In the genomic region with DNA sequence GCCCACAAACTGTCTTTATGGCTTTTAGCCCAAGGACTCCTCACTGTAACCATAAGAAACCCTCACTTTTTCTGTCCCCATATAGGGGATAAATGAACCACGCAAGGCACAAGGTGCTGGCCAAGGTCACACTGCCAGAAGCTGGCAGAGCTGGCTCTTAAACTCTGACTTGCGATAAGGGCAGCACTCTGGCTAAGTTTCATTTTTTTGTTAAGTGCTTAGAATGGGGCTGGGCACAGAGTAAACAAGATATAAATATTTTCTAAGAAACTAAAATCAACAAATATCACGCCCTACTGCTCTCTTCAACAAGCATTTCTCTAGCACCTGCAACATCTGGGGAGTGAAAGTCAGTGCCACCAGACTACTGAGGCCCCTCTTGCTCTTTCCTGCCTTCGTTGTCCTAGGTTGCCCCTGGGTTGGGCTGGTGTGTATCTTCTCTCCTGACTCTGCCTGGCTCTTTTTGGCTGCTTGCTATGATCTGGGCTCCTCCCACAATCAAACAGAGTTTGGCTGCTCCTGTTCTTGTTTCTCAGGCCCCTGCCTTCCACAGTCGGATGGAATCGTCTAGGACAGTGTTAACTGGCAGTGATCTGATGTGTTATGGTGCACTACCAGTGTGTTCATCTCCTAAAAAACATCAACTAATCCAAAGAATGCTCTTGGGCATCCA, we compare ENCODE assay signal across 17 mouse cellular contexts.
A peak's percentile ranks its signal among the peaks of the same experiment; 100 is the strongest.
DNase-seq lines count a peak whose midpoint lies in the region; ATAC-seq lines count a peak whose summit lies in the region.
"Had no signal": no experiment of that assay in that cellular context is flagged by ENCODE, and none has a peak within 500 bp of the region (broad histone marks: within the 10 kb centered on the region; RNA-seq: fewer than 3 reads in every experiment).

No protein-coding gene starts in this region.

- no peaks in the 10 kb centered on the region for H3K36me3 ChIP-seq in stomach, embryonic 16.5 days (ENCODE audit: control insufficient read depth, insufficient read depth, low read length)
- H3K36me3 ChIP-seq: embryonic facial prominence, embryonic 12.5 days; heart, embryonic 15.5 days; limb, embryonic 13.5 days; neural tube, embryonic 12.5 days had no signal

- H3K9ac ChIP-seq in stomach, embryonic 16.5 days (ENCODE audit: low read length): no peak overlapping the region
- H3K9ac ChIP-seq: embryonic facial prominence, embryonic 12.5 days; heart, embryonic 15.5 days; limb, embryonic 13.5 days; liver, postnatal 0 days; neural tube, embryonic 12.5 days had no signal

- H3K27ac ChIP-seq in stomach, embryonic 16.5 days (ENCODE audit: low read length): peak overlapping the region; percentile 26; the same call in 1 of the 2 replicates
- H3K27ac ChIP-seq: embryonic facial prominence, embryonic 12.5 days; heart, embryonic 15.5 days; limb, embryonic 13.5 days; neural tube, embryonic 12.5 days had no signal

- no peak overlapping the region for H3K4me2 ChIP-seq in stomach, embryonic 16.5 days (ENCODE audit: low read depth, low read length)
- H3K4me2 ChIP-seq: embryonic facial prominence, embryonic 12.5 days; heart, embryonic 15.5 days; limb, embryonic 13.5 days; neural tube, embryonic 12.5 days had no signal

- no peaks in the 10 kb centered on the region for H3K4me1 ChIP-seq in stomach, embryonic 16.5 days (ENCODE audit: control insufficient read depth, insufficient read depth, low read length)
- H3K4me1 ChIP-seq: neural tube, embryonic 12.5 days had no signal

- intact Hi-C loops in heart, postnatal 36 days (cut with DNase I): no loop called here

- no peaks in the 10 kb centered on the region for H3K9me3 ChIP-seq in stomach, embryonic 16.5 days (replicated peaks; ENCODE audit: control insufficient read depth, low read length)
- H3K9me3 ChIP-seq: embryonic facial prominence, embryonic 12.5 days; heart, embryonic 15.5 days; limb, embryonic 13.5 days; neural tube, embryonic 12.5 days had no signal

- H3K27me3 ChIP-seq in stomach, embryonic 16.5 days (ENCODE audit: control insufficient read depth, insufficient read depth, low read length): no peaks in the 10 kb centered on the region
- H3K27me3 ChIP-seq: embryonic facial prominence, embryonic 12.5 days; heart, embryonic 15.5 days; limb, embryonic 13.5 days; neural tube, embryonic 12.5 days had no signal

- DNase-seq in lung, adult 18-20 months: peak; percentile 45 to 62
- no peak for DNase-seq in lung, postnatal 14 days
- DNase-seq in heart, adult 9 months (ENCODE audit: low spot score in 2 of 2): peak; percentile 9 to 31
- DNase-seq in heart, postnatal 36 days: peak; percentile 13 to 14
- DNase-seq in kidney, adult 18-20 months: no peak
- no peak for DNase-seq in right cerebral cortex, adult 18-20 months
- DNase-seq: cerebellum, adult 11-12 months; kidney, adult 8-10 months; kidney, postnatal 36 days; layer of hippocampus, postnatal 36 days; liver, postnatal 0 days; retina, postnatal 1 day had no signal

- ATAC-seq in stomach, embryonic 16.5 days (ENCODE audit: insufficient read depth, low FRiP score): peak; percentile 69; the same call in 1 of the 2 replicates
- ATAC-seq: liver, postnatal 0 days had no signal

- WGBS in stomach, embryonic 16.5 days: 68% methylated on average over 6 of the region's 6 CpGs

- no peak overlapping the region for H3K4me3 ChIP-seq in stomach, embryonic 16.5 days (replicated peaks; ENCODE audit: low read length)
- H3K4me3 ChIP-seq: embryonic facial prominence, embryonic 12.5 days; heart, embryonic 15.5 days; limb, embryonic 13.5 days; neural tube, embryonic 12.5 days had no signal

Comparison
In these comparisons a context has a peak if more than half of its experiments do, and no peak if none do; other contexts are left out.
1. DNase-seq: peak in lung, adult 18-20 months (2 of 2), heart, adult 9 months (2 of 2) and heart, postnatal 36 days (2 of 2); none in lung, postnatal 14 days (single experiment), kidney, adult 18-20 months (single experiment) and right cerebral cortex, adult 18-20 months (single experiment).